Mouse (Mus musculus): ENCODE results near the gene Per1. TPM values are rescaled to one million over a fixed set of nuclear protein-coding genes. Genes with fewer than 3 reads are reported as not detected.

The Per1 gene
- total and polyA plus RNA-seq, 3 experiments, result 36.4 to 79.8 (median 44.4) TPM

DNA sequence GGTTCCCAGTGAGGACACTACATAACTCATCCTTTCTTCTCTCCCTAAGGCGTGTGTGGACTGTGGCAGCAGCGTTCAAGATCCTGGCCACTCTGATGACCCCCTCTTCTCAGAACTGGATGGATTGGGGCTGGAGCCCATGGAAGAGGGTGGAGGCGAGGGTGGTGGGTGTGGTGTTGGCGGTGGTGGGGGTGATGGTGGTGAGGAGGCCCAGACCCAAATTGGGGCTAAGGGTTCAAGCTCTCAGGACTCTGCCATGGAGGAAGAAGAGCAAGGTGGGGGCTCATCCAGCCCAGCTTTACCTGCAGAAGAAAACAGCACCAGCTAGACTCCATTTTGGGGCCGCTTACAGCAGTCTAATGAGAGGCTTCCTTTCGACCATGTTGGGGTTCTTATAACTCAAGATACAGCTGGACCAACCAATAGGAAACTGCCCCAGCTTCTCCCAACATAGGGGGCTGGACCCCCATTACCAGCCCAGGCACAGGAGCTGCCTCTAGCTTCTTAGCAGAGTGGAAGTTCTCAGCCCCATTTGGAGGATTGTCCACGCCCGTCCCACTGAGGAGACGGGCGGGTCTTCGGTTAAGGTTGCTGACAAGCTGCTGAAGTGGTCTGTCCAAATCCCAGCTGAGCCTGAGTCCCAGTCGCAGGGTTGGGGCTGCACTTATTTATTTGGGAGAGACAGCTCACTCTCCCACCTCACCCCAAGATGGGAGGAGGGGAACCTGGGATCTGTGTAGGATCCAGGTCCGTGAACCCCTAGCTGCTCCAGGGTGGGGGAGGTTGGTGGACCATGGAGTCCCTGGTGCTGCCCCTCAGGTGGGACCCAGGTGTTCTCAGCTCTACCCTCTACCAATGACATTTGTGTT, 14.2 kb downstream of the Per1 start:
- Histone ChIP-seq H3K79me2 (replicated peaks; ENCODE audit: control insufficient read depth, insufficient read depth, low read length) (no peaks in the 10 kb centered on the region), H3K36me3 (ENCODE audit: control insufficient read depth, insufficient read depth, low read length) (no peaks in the 10 kb centered on the region; the same call in 1 of the 2 replicates), H3K4me3 (no peak overlapping the region), H3K4me1 (ENCODE audit: control insufficient read depth, insufficient read depth, low read length) (no peaks in the 10 kb centered on the region; the same call in 1 of the 2 replicates), H3K27ac (no peak overlapping the region), H3K9ac (ENCODE audit: low read depth, low read length) (no peak overlapping the region), H3K27me3 (ENCODE audit: control insufficient read depth, insufficient read depth, low read length) (no peaks in the 10 kb centered on the region)
- DNase-seq, result peak in 1 of 2 experiments; percentile 35
- intact Hi-C loops (cut with DNase I), result loop anchor here (10.0 kb wide), 1 partner anchor 296 kb away; no protein-coding TSS in a partner anchor
- WGBS, result 80% methylated on average over 13 of the region's 13 CpGs
- no peak for TF ChIP-seq EP300 (IDR thresholded peaks at IDR 0.05; ENCODE audit: insufficient read depth, low read depth, low read length)
- no peak for TF ChIP-seq CTCF (IDR thresholded peaks at IDR 0.05)
- no peak for TF ChIP-seq POLR2A (IDR thresholded peaks at IDR 0.05; ENCODE audit: insufficient read depth, low read depth, low read length)

DNA sequence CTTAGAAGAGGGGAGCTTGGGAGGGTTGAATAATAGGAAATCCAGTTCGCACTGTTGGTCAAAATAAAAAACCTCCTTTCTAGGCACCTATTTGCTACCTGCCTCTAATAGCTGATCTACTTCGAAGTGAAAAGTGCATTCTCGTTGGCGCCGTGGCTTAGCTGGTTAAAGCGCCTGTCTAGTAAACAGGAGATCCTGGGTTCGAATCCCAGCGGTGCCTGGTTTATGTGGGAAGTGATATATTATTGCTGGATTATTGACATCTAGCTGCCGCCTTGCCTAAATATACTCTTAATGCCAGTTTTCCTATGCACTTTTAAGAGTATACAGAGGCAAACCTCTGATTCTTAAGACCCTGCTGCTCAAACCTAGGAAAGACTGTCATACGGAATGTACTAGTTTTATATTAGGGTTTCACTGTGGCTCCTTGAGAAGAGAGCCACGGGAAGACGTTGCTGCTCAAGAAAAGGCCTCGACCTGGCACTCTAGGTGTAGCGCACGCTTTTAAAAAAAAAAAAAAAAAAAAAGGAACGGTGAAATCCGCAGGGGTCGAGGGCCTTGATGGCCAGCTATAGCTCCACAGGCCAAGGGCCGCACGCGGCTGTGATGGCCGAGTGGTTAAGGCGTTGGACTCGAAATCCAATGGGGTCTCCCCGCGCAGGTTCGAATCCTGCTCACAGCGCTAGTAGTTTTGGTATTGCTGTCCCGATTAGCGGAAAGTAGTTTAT, 15.5 kb downstream of the Per1 start:
- no peaks in the 10 kb centered on the region; the same call in 1 of the 2 replicates for H3K4me1 ChIP-seq (ENCODE audit: control insufficient read depth, insufficient read depth, low read length)
- peak overlapping the region; percentile 59 for H3K9ac ChIP-seq (ENCODE audit: low read depth, low read length)
- peak; percentile 90 to 96 for DNase-seq
- TF ChIP-seq EP300 (IDR thresholded peaks at IDR 0.05; ENCODE audit: insufficient read depth, low read depth, low read length) (peak; percentile 94), POLR2A (IDR thresholded peaks at IDR 0.05; ENCODE audit: insufficient read depth, low read depth, low read length) (peak; percentile 68), CTCF (IDR thresholded peaks at IDR 0.05) (no peak)
- peak overlapping the region; percentile 51 for H3K4me3 ChIP-seq
- 3% methylated on average over 30 of the region's 30 CpGs for WGBS
- intact Hi-C loops (cut with DNase I), result loop anchor here (1.0 kb wide), 1 partner anchor 10 kb away; no protein-coding TSS in a partner anchor
- H3K27me3 ChIP-seq (ENCODE audit: control insufficient read depth, insufficient read depth, low read length), result no peaks in the 10 kb centered on the region
- no peaks in the 10 kb centered on the region; the same call in 1 of the 2 replicates for H3K36me3 ChIP-seq (ENCODE audit: control insufficient read depth, insufficient read depth, low read length)
- no peaks in the 10 kb centered on the region for H3K79me2 ChIP-seq (replicated peaks; ENCODE audit: control insufficient read depth, insufficient read depth, low read length)
- peak overlapping the region; percentile 57 for H3K27ac ChIP-seq

DNA sequence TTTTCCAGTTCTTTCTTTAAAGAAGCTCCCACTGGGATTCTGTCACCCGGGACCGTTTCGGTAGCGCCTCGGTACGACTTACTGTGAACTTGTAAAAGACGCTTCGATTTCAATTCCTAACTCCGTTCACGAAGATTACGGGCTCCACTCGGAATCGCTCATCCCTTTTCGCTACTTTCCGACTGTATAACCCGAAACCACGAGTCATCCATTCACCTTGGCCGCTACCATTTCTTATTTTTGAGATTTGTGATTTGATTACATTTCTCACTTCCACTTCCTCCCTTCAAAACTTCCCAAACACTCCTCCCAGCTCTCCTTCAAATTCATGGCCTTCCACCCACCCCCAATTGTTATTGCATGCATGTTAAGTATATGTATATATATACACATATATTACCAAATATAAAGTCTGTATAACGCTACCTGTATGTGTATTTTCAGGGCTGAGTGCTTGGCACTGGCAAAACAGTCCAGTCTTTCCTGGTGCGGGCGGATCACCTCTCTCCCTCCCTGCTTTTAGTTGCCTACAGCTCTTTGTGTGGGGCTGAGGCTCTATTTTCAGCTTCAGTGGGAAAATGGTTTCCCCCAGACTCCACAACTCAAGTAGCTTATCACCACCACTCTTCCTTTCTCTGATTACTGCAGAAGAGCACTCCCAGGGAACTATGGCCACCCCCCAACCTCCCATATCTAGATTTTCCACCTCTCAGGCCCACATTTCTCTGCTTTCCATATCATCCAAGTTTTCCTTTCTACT, 16.2 kb downstream of the Per1 start:
- Histone ChIP-seq H3K4me1 (ENCODE audit: control insufficient read depth, insufficient read depth, low read length) (no peaks in the 10 kb centered on the region; the same call in 1 of the 2 replicates), H3K79me2 (replicated peaks; ENCODE audit: control insufficient read depth, insufficient read depth, low read length) (no peaks in the 10 kb centered on the region), H3K9ac (ENCODE audit: low read depth, low read length) (peak overlapping the region; percentile 59), H3K36me3 (ENCODE audit: control insufficient read depth, insufficient read depth, low read length) (no peaks in the 10 kb centered on the region; the same call in 1 of the 2 replicates), H3K27me3 (ENCODE audit: control insufficient read depth, insufficient read depth, low read length) (no peaks in the 10 kb centered on the region), H3K27ac (peak overlapping the region; percentile 36), H3K4me3 (peak overlapping the region; percentile 51)
- 14% methylated on average over 21 of the region's 21 CpGs for WGBS
- intact Hi-C loops (cut with DNase I), result no loop called here
- no peak for DNase-seq
- TF ChIP-seq POLR2A (IDR thresholded peaks at IDR 0.05; ENCODE audit: insufficient read depth, low read depth, low read length) (no peak), CTCF (IDR thresholded peaks at IDR 0.05) (no peak)

- TF ChIP-seq CTCF (IDR thresholded peaks at IDR 0.05), result no peak
- TF ChIP-seq POLR2A (IDR thresholded peaks at IDR 0.05; ENCODE audit: insufficient read depth, low read depth, low read length), result no peak
- TF ChIP-seq EP300 (IDR thresholded peaks at IDR 0.05; ENCODE audit: insufficient read depth, low read depth, low read length), result no peak
- Histone ChIP-seq H3K4me1 (ENCODE audit: control insufficient read depth, insufficient read depth, low read length) (no peaks in the 10 kb centered on the region; the same call in 1 of the 2 replicates), H3K4me3 (no peak overlapping the region), H3K9ac (ENCODE audit: low read depth, low read length) (no peak overlapping the region), H3K36me3 (ENCODE audit: control insufficient read depth, insufficient read depth, low read length) (no peaks in the 10 kb centered on the region; the same call in 1 of the 2 replicates), H3K27me3 (ENCODE audit: control insufficient read depth, insufficient read depth, low read length) (no peaks in the 10 kb centered on the region), H3K27ac (no peak overlapping the region; the same call in 1 of the 2 replicates), H3K79me2 (replicated peaks; ENCODE audit: control insufficient read depth, insufficient read depth, low read length) (no peaks in the 10 kb centered on the region)
- WGBS, result 49% methylated on average over 4 of the region's 4 CpGs
- no peak for DNase-seq
- intact Hi-C loops (cut with DNase I), result no loop called here
Observed at GRCm38 (mm10) chr11:69111865-69112264, 16.8 kb downstream of the Per1 start.

DNA sequence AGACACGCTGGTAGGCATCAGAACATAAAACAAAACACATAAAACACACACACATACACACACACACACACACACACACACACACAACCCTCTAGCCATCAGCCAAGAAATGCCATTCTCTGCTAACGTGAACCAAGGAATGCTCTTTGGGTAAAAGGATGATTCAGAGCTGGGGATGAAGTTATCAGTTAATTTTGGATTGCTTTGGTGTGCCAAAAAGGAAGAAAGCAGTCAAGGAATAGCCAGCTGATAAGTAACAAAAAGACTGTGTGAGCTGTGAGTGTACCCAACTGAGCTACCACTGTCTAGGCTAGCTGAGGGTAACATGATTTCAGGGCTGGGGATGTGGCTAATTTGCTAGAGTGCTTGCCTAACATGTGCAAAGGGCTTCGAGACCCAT, 19.0 kb downstream of the Per1 start:
- H3K79me2 ChIP-seq (replicated peaks; ENCODE audit: control insufficient read depth, insufficient read depth, low read length), result no peaks in the 10 kb centered on the region
- intact Hi-C loops (cut with DNase I), result no loop called here
- DNase-seq, result no peak
- 74% methylated on average over 3 of the region's 3 CpGs for WGBS
- TF ChIP-seq CTCF (IDR thresholded peaks at IDR 0.05) (no peak), EP300 (IDR thresholded peaks at IDR 0.05; ENCODE audit: insufficient read depth, low read depth, low read length) (no peak), POLR2A (IDR thresholded peaks at IDR 0.05; ENCODE audit: insufficient read depth, low read depth, low read length) (no peak)
- H3K4me1 ChIP-seq (ENCODE audit: control insufficient read depth, insufficient read depth, low read length), result no peaks in the 10 kb centered on the region; the same call in 1 of the 2 replicates
- no peak overlapping the region for H3K27ac ChIP-seq
- H3K9ac ChIP-seq (ENCODE audit: low read depth, low read length), result no peak overlapping the region
- no peaks in the 10 kb centered on the region; the same call in 1 of the 2 replicates for H3K36me3 ChIP-seq (ENCODE audit: control insufficient read depth, insufficient read depth, low read length)
- H3K4me3 ChIP-seq, result no peak overlapping the region
- no peaks in the 10 kb centered on the region for H3K27me3 ChIP-seq (ENCODE audit: control insufficient read depth, insufficient read depth, low read length)
